ENCODE assay signal across 8 mouse cellular contexts in the genomic region with DNA sequence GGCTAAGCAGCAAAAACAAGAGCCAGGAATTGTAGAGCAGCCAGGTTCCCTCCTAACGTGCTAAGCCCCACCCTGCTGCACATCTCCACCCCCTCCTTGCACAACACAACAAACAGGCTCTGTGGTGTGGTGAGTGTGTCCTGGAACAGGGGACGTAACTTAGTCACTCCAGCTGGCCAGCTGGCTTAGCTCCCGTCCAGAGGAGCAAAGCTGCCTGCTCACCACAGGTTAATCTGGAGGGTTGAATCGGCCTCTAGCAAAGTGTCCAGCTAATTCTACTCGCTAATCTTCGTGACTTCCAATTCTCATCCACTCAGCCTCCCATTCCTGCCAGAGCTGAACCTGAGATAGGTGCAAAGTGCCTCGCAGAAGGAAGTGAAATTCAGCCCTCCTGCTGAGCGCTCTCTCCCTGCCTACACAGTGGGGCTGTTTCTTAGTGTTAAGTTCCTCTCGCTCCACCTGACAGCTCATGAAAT. TPM values are rescaled to one million over a fixed set of nuclear protein-coding genes. Genes with fewer than 3 reads are reported as not detected.
A peak's percentile ranks its signal among the peaks of the same experiment; 100 is the strongest.
DNase-seq lines count a peak whose midpoint lies in the region; ATAC-seq lines count a peak whose summit lies in the region.

No protein-coding gene starts in this region.

- H3K4me1 ChIP-seq in heart, embryonic 10.5 days = peaks cover 69% of the 10 kb centered on the region
- H3K4me1 ChIP-seq in kidney, embryonic 15.5 days = peaks cover 72% of the 10 kb centered on the region

- 13% methylated on average over 9 of the region's 9 CpGs for WGBS in heart, embryonic 10.5 days
- WGBS in kidney, embryonic 15.5 days = 8% methylated on average over 9 of the region's 9 CpGs

- H3K27ac ChIP-seq in heart, embryonic 10.5 days = peak overlapping the region; percentile 92; the same call in 1 of the 2 replicates
- peak overlapping the region; percentile 81 for H3K27ac ChIP-seq in kidney, embryonic 15.5 days

- no peak for ATAC-seq in kidney, embryonic 15.5 days (replicated peaks; ENCODE audit: low FRiP score)

- no peaks in the 10 kb centered on the region for H3K9me3 ChIP-seq in heart, embryonic 10.5 days
- H3K9me3 ChIP-seq in kidney, embryonic 15.5 days (replicated peaks) = no peaks in the 10 kb centered on the region

- peak overlapping the region; percentile 98 for H3K4me3 ChIP-seq in heart, embryonic 10.5 days
- peak overlapping the region; percentile 95 for H3K4me3 ChIP-seq in kidney, embryonic 15.5 days (replicated peaks)

- H3K27me3 ChIP-seq in heart, embryonic 10.5 days (ENCODE audit: insufficient read depth, poor library complexity, severe bottlenecking) = no peaks in the 10 kb centered on the region
- no peaks in the 10 kb centered on the region for H3K27me3 ChIP-seq in kidney, embryonic 15.5 days

- H3K36me3 ChIP-seq in heart, embryonic 10.5 days = no peaks in the 10 kb centered on the region
- no peaks in the 10 kb centered on the region for H3K36me3 ChIP-seq in kidney, embryonic 15.5 days

- intact Hi-C loops in left cerebral cortex, postnatal 4 days (cut with DNase I) = no loop called here

- DNase-seq in adrenal gland, adult (ENCODE audit: inconsistent age in 2 of 2, low spot score in 1 of 2) = peak; percentile 79 to 87
- DNase-seq in adrenal gland, adult 18-20 months (ENCODE audit: low spot score in 2 of 2) = no peak
- DNase-seq in adrenal gland, postnatal 10 days = peak; percentile 82
- DNase-seq in heart, embryonic 10.5 days (ENCODE audit: low spot score) = no peak
- peak; percentile 78 for DNase-seq in lung, postnatal 14 days
- peak; percentile 53 for DNase-seq in thymus, postnatal 25 days
- no peak for DNase-seq in left cerebral cortex, postnatal 4 days

- H3K9ac ChIP-seq in kidney, embryonic 15.5 days = peak overlapping the region; percentile 72

- H3K4me2 ChIP-seq in kidney, embryonic 15.5 days = peak overlapping the region; percentile 84

RNA-seq across cellular contexts. Expression of a gene that starts 1.9 kb away (rescaled TPM):
- 1 to 10 TPM; 6.6 to 6.8 TPM for total RNA-seq in adrenal gland, adult 18-20 months (2021)
- total RNA-seq in adrenal gland, postnatal 10 days (2021) = 10 to 100 TPM; 18.6 to 23.1 TPM
- 2.5 and 3.7 TPM in 2 replicates for polyA plus RNA-seq in heart, embryonic 10.5 days (2016; fragmentation: Nextera tagmentation; extraction: Ambion mirVana)
- polyA plus RNA-seq in kidney, embryonic 15.5 days (2015; fragmentation: Nextera tagmentation; extraction: Ambion mirVana) = 7.6 and 8.2 TPM in 2 replicates
- total RNA-seq in left cerebral cortex, postnatal 4 days (2021) = 1 to 10 TPM; 5.7 to 6.0 TPM

RNA-seq across cellular contexts. Expression of a gene that starts 50.4 kb away (rescaled TPM):
- total RNA-seq in adrenal gland, adult 18-20 months (2021) = 1 to 10 TPM; 1.3 to 2.5 TPM
- total RNA-seq in adrenal gland, postnatal 10 days (2021) = 10 to 100 TPM; 21.6 to 27.2 TPM
- 101 and 104 TPM in 2 replicates for polyA plus RNA-seq in heart, embryonic 10.5 days (2016; fragmentation: Nextera tagmentation; extraction: Ambion mirVana)
- polyA plus RNA-seq in kidney, embryonic 15.5 days (2015; fragmentation: Nextera tagmentation; extraction: Ambion mirVana) = 98.5 and 103 TPM in 2 replicates
- total RNA-seq in left cerebral cortex, postnatal 4 days (2021) = 1 to 10 TPM; 5.7 to 5.9 TPM

Comparison
In these comparisons a context has a peak if more than half of its experiments do, and no peak if none do; other contexts are left out.
1. DNase-seq: peak in adrenal gland, adult (2 of 2), adrenal gland, postnatal 10 days (single experiment), lung, postnatal 14 days (single experiment) and thymus, postnatal 25 days (single experiment); none in adrenal gland, adult 18-20 months (0 of 2), heart, embryonic 10.5 days (single experiment) and left cerebral cortex, postnatal 4 days (single experiment).